Mouse (Mus musculus) heart, postnatal 0 days (tissue): Measurements from ENCODE around the gene Apol7a.
"Not testable (repeated sequence)": the region's sequence is repeated elsewhere in the genome, so short reads cannot be mapped to it uniquely, and the experiment has no call there.

ENCODE experiments used
- CTCF ChIP-seq: IDR thresholded peaks from 2 replicates; pipeline ENCODE4 v1.5.1; 2016; ENCODE audit warnings: antibody characterized with exemption, control low read depth, low read depth
- EP300 ChIP-seq: IDR thresholded peaks from 2 replicates; pipeline ENCODE4 v1.6.1; 2016; ENCODE audit warnings: antibody characterized with exemption, low read depth

DNA sequence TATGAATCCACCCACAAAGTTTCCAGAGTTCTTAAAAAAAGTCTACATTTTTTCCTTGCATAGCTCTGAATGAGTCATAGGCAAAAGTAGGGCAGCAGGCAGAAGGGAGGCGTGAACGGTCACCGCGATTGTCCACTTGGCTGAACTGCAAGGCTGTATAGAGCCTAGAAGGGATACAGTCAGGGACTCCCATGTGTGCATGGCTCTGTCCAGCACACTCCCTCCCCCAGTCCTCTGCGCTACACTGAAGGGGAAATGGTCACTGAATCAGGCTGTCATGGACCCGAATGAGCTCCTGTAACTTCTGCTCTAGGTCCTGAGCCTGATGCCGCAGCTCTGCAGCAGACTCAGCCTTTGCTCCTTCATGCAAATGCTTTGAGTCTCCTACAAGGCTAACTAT lies 24.0 kb upstream of the Apol7a start:
- not testable (repeated sequence) for TF ChIP-seq CTCF, EP300
